Mouse (Mus musculus) bone marrow macrophage, adult 2 months (primary cell): ENCODE results near the gene Amtn.

ENCODE experiments used
- CTCF ChIP-seq: IDR thresholded peaks from 2 replicates; pipeline ENCODE4 v1.5.1; 2012; ENCODE audit warnings: low read depth, mild to moderate bottlenecking, low read length, moderate library complexity
- POLR2A ChIP-seq: IDR thresholded peaks from 2 replicates; pipeline ENCODE4 v1.6.1; 2012; ENCODE audit warnings: mild to moderate bottlenecking, low read depth, low read length, borderline replicate concordance

DNA sequence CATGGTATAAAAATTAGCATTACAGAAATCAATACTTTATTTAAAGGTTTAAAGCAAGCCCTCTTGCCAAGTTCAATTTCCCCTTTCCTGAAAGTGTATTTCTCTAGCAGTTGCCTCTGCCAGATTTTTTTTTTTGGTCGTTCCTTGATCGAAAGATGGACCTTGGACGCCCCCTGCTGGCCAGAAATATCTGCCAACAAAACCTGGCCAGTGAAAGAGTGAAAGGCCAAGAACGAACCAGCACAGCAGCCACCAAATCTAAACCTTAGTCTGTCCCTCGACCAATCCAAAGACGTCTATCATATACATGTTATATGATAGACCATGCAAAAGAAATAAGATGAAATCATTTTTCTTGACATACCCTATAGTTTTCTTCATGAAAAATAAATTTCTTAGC is 23.9 kb downstream of the Amtn start:
- TF ChIP-seq CTCF (peak; percentile 46), POLR2A (no peak)
